Mouse (Mus musculus) thymus, postnatal 25 days (tissue): ENCODE results near the gene Asb16.
"Not testable (repeated sequence)": the region's sequence is repeated elsewhere in the genome, so short reads cannot be mapped to it uniquely, and the experiment has no call there.

Source experiments
- DNase-seq: peaks from one replicate; pipeline ENCODE4 v3.0.0; 2022

Gene Asb16

DNA sequence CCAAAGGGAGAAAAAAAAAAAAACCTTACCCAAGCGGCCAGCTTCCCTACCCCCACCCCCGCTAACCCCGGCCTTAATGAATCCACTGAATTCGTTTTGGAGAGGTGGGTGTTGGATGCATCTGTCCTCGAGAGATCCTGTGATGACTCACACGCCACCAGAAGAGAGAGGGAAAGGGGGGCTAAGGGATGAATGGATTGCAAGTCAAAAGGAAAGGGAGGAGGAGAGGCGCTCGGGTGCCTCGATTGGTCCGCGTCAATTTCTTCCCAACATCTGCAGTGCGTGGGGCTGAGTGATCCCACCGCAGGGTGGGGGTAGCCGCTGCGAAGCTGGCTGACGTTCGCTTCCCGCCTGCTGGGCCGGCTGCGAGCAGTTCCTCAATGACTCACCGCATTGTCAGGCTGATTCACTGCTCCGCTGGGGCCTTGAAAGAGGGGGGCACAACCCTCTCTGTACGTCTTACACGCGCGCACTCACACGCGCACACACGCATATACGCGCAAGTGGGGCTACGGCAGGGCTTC is 23.6 kb upstream of the Asb16 start:
- DNase-seq: peak; percentile 25

- DNase-seq: no peak
These were observed 22.8 kb upstream of the Asb16 start for GRCm38 (mm10) chr11:102245581-102246272.

DNA sequence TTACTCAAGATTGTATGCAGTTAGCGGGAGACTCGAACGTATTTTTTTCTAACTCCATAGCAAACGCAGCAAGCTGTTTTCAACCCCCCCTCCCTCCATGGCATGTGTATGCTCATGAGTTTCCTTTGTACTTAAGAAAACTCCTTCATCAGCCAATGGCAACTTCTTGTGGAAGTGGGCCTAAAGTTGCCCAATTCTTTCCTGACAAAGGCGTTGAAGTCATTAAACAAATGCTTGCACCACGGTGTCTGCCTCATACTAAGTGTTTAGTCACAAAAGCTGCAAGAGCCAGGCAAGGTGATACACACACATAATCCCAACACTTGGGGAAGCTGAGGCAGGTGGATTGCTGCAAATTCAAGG is 22.3 kb upstream of the Asb16 start:
- no peak for DNase-seq

DNA sequence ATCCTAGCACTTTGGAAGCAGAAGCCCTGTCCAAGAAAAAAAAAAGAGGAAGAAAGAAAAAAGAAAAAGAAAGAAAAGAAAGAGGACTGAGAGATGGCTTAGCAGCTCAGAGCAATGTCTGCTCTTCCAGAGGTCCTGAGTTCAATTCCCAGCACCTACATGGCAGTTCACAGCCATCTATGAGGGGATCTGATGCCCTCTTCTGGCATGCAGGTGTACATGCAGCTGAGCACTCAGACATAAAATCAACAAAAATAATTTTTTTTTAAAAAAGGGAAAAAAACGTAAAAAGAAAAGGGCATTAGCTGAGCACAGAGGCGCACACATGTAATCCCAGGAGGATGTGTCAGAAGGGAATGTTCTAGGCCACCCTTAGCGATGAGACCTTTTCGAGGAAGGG is 21.7 kb upstream of the Asb16 start:
- no peak for DNase-seq

GRCm38 (mm10) chr11:102248630-102249230 is 19.8 kb upstream of the Asb16 start, which contains the start of gene BC030867:
Gene BC030867, plus strand, starts transcription at chr11:102248882.
- DNase-seq: peak; percentile 96

DNA sequence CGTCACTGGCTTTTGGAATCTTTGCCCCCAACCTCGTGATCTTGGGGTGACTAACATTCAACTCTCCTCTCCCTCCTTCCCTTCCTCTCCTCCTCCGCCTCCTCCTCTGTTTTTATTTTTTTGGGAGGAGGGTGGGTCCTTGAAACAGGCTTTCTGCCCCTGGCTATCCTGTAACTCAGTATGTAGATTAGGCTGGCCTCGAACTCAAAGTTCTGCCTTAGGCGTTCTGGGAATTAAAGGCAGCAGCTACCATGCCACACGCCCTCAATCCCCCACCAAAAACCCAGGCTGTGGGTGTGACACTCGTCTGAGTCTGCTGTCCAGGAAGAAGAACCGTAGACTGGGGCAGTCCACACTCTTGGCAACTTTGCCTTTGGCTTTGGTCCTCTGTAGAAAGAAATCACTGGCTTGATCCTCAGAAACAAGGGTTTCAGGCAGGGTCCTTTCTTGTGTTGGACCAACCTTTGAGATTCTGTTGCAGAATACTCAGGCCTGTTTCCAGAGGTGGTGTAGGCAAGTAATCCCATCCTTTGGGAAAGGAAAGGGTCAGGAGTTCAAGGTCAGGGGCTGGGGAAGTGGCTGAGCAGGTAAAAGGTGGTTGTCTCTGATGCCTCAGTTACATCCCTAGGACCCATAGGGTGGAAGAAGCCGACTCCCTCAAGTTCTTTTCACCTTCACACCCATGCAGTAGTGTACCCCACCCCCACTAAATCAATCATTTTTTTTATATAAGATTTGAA is 19.0 kb upstream of the Asb16 start:
- DNase-seq: no peak

DNA sequence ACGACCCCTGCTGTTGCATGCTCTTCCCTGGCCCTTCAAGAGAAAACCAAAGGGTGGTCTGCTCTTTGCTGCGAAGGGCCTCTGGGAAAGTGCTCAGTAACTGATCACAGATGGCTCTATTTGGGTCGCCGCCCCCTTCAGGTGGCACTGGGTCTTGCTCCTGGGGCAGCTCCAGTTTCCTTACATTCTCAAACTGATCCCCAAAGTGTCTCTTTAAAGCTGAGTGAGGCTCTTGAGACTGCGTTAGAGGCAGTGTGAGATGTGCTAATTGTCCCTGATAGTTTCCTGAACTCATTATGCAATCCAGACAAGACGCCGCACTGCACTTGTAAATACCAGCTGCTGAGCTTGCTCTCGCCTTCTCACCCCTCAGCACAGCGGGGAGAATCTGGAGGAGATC is 11.0 kb upstream of the Asb16 start:
- DNase-seq: peak; percentile 20

GRCm38 (mm10) chr11:102258095-102258494 is 10.4 kb upstream of the Asb16 start:
- no peak for DNase-seq

DNA sequence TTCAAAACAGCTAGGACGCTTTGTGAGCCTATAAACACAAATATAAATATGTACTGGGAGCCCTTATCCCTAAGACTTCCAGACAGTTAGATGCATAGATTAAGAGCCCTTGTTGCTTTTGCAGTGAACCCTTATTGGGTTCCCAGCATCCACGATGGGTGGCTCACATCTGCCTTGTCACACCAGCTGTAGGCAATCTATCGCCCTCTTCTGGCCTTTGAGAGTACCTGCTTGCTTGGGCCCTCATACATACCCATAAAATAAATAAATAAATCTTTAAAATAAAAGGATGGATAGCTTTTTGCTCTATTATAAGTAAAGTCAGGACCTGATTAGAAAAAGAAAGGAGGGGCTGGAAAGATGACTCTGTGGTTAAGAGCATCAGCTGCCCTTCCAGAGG is 10.0 kb upstream of the Asb16 start:
- no peak for DNase-seq

- no peak for DNase-seq
These were observed 5.3 kb upstream of the Asb16 start for GRCm38 (mm10) chr11:102263211-102263610.

DNA sequence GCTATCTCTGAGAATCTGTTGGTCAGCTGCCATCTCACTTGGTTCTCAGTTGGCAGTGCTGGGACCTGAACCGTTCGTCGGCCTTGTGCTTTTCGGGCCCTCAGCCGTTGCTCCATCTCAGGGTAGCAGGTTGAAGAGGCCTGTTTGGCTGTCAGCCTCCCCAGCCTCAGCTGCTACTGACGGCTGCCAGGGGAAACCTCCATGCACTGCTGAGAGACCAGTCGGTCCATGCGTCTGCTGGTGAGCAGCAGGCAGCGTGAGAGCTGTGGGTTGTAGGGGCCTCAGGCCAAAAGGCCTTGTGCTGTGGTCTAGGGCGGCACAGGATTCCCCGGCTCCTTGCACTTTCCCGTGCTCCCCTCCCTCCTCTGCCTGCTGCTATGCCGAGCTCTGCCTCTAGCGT is 2.7 kb upstream of the Asb16 start:
- no peak for DNase-seq

DNA sequence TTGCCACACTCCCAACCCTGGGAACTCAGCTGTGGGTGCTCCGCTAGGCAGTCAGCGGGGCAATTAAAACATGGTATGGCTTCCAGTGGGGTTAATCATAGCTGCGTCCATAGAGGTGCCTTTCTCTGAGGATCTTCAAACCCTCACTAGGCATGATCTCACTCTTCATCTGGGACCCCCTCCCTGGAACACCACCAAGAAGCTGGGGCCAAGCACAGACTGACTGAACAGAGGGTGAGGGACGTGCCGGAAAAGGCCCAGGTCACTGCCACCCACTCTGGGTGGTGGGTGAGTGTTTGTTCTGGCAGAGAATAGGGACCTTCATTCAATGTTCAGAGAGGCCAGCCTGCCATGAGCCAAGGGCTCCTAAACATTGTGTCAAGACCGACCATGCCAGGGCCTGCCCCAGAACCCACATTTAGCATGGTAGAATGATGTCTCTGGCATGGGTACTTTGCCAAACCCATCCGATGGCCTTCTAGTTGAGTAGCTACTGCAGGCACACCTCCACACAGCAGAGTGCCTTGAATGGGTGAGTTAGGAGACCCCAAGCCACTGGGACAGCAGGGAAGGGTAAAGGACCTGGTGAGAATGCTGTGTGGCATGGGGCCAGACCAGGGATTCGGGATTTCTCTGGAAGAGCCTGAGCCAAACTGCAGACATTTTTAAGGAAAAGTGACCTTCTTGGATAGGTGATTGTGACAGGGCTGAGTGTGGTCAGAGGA is 1.8 kb upstream of the Asb16 start:
- no peak for DNase-seq

GRCm38 (mm10) chr11:102267480-102267879 is 1.1 kb upstream of the Asb16 start:
- DNase-seq: peak; percentile 59

GRCm38 (mm10) chr11:102276411-102276915 is 7.9 kb downstream of the Asb16 start:
- DNase-seq: no peak

DNA sequence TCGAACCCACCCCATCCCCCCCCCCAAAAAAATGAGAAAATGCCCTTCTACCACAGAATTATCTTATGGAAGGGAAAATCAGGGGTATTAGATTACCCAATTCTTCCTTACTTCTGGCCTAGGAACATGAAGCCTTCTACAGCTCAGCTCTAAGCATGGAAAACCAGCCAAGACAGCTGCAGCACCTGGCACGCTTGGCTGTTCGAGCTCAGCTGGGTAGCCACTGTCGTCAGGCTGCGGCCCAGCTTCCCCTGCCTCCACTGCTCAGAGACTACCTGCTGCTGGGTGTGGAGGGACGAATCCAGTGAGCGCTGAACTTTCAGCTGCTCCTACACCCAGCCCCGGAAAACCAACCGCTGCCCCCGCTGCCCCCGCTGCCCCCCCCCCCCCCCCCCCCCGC is 9.2 kb downstream of the Asb16 start:
- no peak for DNase-seq

DNA sequence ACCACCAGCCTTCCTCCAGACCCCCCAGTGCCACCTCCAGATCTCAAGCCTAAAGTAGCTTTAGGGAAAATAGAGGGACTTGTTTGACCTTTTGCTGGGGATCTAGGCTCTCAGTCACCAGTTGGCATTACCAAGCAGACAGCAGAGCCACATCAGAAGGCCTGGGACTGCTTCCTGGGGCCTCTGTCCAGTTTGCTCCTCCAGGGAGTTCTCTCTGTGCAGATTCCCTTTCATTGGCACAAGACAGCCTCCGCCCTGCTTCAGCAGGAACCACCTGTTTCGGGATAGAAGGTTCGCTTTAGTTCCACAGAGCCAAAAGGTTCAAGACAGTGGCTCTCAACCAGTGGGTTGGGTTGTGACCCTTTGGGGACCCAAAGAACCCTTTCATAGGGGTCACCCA is 11.1 kb downstream of the Asb16 start:
- DNase-seq: no peak

- DNase-seq: not testable (repeated sequence)
These were observed 11.7 kb downstream of the Asb16 start for GRCm38 (mm10) chr11:102280267-102280666.

DNA sequence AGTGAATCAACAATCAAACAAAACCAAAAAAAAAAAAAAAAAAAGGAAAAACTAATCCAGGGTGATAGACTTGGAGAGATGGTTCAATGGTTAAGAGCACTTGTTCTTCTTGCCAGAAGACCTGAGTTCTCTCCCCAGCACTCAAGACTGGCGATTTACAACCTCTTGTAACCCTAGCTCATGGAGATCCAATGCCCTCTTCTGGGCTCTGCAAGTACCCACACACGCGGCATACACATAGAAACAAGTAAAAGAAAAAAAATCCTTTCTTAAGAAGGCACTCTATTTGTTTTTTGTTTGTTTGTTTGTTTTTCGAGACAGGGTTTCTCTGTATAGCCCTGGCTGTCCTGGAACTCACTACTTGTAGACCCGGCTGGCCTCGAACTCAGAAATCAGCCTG is 15.4 kb downstream of the Asb16 start:
- DNase-seq: no peak

- DNase-seq: peak; percentile 95
These were observed 16.1 kb downstream of the Asb16 start, which contains the start of gene Tmub2 for GRCm38 (mm10) chr11:102284501-102285094. Gene Tmub2, plus strand, starts transcription at chr11:102284931.

GRCm38 (mm10) chr11:102285095-102285834 is 16.7 kb downstream of the Asb16 start:
- DNase-seq: no peak

GRCm38 (mm10) chr11:102287485-102287884 is 18.9 kb downstream of the Asb16 start:
- no peak for DNase-seq
